Comparison of ENCODE assay signal across 9 mouse cellular contexts in the genomic region with DNA sequence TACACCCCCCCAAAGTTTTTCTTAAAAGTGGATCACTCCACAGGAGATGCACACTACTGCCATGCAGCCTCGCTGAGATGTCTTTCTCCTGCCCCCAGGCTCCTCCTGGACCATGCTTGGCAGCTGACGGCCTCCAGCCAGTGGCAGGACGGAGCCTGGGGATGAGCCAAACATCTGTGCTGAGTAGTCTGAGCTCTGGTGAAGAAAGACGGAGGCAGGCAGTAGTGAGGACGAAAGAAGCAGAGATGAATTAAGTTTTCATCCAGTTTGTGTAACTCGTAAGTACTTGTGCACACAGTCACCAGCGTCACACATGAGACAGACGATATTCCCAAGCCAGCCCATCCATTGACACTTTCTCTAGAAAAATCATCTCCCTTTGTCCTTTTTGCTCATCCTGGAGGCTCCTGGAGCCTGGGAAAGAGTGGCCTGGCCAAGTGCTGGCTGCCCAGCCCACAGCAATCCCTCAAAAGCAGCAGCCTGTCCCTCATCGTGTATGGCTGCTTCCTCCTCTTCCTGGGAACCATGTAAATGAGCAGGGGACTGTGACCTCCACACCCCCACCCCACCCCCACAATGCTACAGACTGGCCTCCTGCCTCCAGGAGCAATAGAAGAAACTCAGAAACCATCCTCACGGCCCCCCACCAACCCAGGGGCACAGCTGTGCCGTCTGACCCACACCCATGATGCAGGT.
DNase-seq lines count a peak whose midpoint lies in the region; ATAC-seq and TF ChIP-seq lines count a peak whose summit lies in the region.
"Had no signal": no experiment of that assay in that cellular context is flagged by ENCODE, and none has a peak within 500 bp of the region (broad histone marks: within the 10 kb centered on the region; RNA-seq: fewer than 3 reads in every experiment).

No protein-coding gene starts in this region.

- no peak overlapping the region for H3K4me3 ChIP-seq in liver, postnatal 0 days (ENCODE audit: low read depth, low read length)
- peak overlapping the region; percentile 52 for H3K4me3 ChIP-seq in embryonic facial prominence, embryonic 15.5 days (replicated peaks)
- H3K4me3 ChIP-seq in hindbrain, embryonic 10.5 days, result peak overlapping the region; percentile 71
- H3K4me3 ChIP-seq in midbrain, embryonic 14.5 days (replicated peaks; ENCODE audit: low read depth, low read length), result peak overlapping the region; percentile 46

- no peak overlapping the region for H3K9ac ChIP-seq in liver, postnatal 0 days (replicated peaks)
- H3K9ac ChIP-seq in embryonic facial prominence, embryonic 15.5 days, result peak overlapping the region; percentile 43; the same call in 1 of the 2 replicates
- H3K9ac ChIP-seq in midbrain, embryonic 14.5 days (replicated peaks; ENCODE audit: low read length), result no peak overlapping the region; the same call in 1 of the 2 replicates
- H3K9ac ChIP-seq: liver, embryonic 14.5 days had no signal

- peaks cover 8% of the 10 kb centered on the region for H3K4me1 ChIP-seq in liver, postnatal 0 days (ENCODE audit: insufficient read depth)
- peaks cover 86% of the 10 kb centered on the region for H3K4me1 ChIP-seq in embryonic facial prominence, embryonic 15.5 days
- peaks cover 88% of the 10 kb centered on the region for H3K4me1 ChIP-seq in hindbrain, embryonic 10.5 days (replicated peaks)
- H3K4me1 ChIP-seq in midbrain, embryonic 14.5 days (ENCODE audit: control insufficient read depth, insufficient read depth, low read length), result peaks cover 34% of the 10 kb centered on the region

- peaks cover 24% of the 10 kb centered on the region for H3K27me3 ChIP-seq in liver, postnatal 0 days (ENCODE audit: insufficient read depth, low read length)
- no peaks in the 10 kb centered on the region for H3K27me3 ChIP-seq in embryonic facial prominence, embryonic 15.5 days
- peaks cover 51% of the 10 kb centered on the region for H3K27me3 ChIP-seq in hindbrain, embryonic 10.5 days (ENCODE audit: insufficient read depth, poor library complexity, severe bottlenecking)
- peaks cover 14% of the 10 kb centered on the region for H3K27me3 ChIP-seq in midbrain, embryonic 14.5 days (ENCODE audit: control insufficient read depth, insufficient read depth, low read length)

- H3K36me3 ChIP-seq in liver, postnatal 0 days (replicated peaks; ENCODE audit: insufficient read depth, low read length), result no peaks in the 10 kb centered on the region
- no peaks in the 10 kb centered on the region for H3K36me3 ChIP-seq in embryonic facial prominence, embryonic 15.5 days
- H3K36me3 ChIP-seq in hindbrain, embryonic 10.5 days, result no peaks in the 10 kb centered on the region
- H3K36me3 ChIP-seq in midbrain, embryonic 14.5 days (ENCODE audit: control insufficient read depth, insufficient read depth, low read length), result no peaks in the 10 kb centered on the region

- ATAC-seq in liver, postnatal 0 days, result no peak
- 0 out of 2 replicates have a peak, but pooled peaks have one; percentile 11 for ATAC-seq in embryonic facial prominence, embryonic 15.5 days (ENCODE audit: insufficient number of reproducible peaks, low FRiP score, low TSS enrichment, low read depth)
- ATAC-seq in midbrain, embryonic 14.5 days (ENCODE audit: low FRiP score, low TSS enrichment), result no peak
- no peak for ATAC-seq in frontal cortex, adult (ENCODE audit: low TSS enrichment)

- no peak for TF ChIP-seq EP300 in liver, postnatal 0 days (IDR thresholded peaks at IDR 0.05; ENCODE audit: low read depth)

- 67% methylated on average over 11 of the region's 11 CpGs for whole genome bisulfite sequencing in liver, postnatal 0 days (ENCODE audit: insufficient replicate concordance)
- WGBS in embryonic facial prominence, embryonic 15.5 days, result 37% methylated on average over 11 of the region's 11 CpGs
- 26% methylated on average over 11 of the region's 11 CpGs for WGBS in hindbrain, embryonic 10.5 days
- WGBS in midbrain, embryonic 14.5 days, result 34% methylated on average over 11 of the region's 11 CpGs

- no peak for DNase-seq in liver, postnatal 0 days
- DNase-seq in liver, result no peak
- DNase-seq in hindbrain, embryonic 10.5 days (ENCODE audit: low spot score), result no peak
- DNase-seq in midbrain, embryonic 14.5 days, result no peak
- no peak for DNase-seq in layer of hippocampus, adult 18-20 months (ENCODE audit: low spot score in 2 of 2)
- no peak for DNase-seq in spleen, postnatal 4 days (ENCODE audit: low spot score in 2 of 2)

- H3K4me2 ChIP-seq in liver, postnatal 0 days (ENCODE audit: low read depth, low read length), result peak overlapping the region; percentile 84; the same call in 1 of the 2 replicates
- peak overlapping the region; percentile 90 for H3K4me2 ChIP-seq in embryonic facial prominence, embryonic 15.5 days (replicated peaks)
- peak overlapping the region; percentile 87 for H3K4me2 ChIP-seq in midbrain, embryonic 14.5 days (ENCODE audit: low read length)

- H3K27ac ChIP-seq in liver, postnatal 0 days (ENCODE audit: low read depth), result no peak overlapping the region
- H3K27ac ChIP-seq in embryonic facial prominence, embryonic 15.5 days (replicated peaks), result peak overlapping the region; percentile 79
- H3K27ac ChIP-seq in hindbrain, embryonic 10.5 days, result peak overlapping the region; percentile 88
- no peak overlapping the region for H3K27ac ChIP-seq in midbrain, embryonic 14.5 days (replicated peaks; ENCODE audit: low read depth, low read length)
- H3K27ac ChIP-seq: liver, embryonic 14.5 days had no signal

- no peak for TF ChIP-seq CTCF in liver, postnatal 0 days (IDR thresholded peaks at IDR 0.05; ENCODE audit: low read depth)

- H3K9me3 ChIP-seq in liver, postnatal 0 days (ENCODE audit: low read length), result no peaks in the 10 kb centered on the region
- H3K9me3 ChIP-seq in embryonic facial prominence, embryonic 15.5 days (replicated peaks), result no peaks in the 10 kb centered on the region
- no peaks in the 10 kb centered on the region for H3K9me3 ChIP-seq in hindbrain, embryonic 10.5 days
- no peaks in the 10 kb centered on the region for H3K9me3 ChIP-seq in midbrain, embryonic 14.5 days (ENCODE audit: control insufficient read depth, low read length)

Comparison
In these comparisons a context has a peak if more than half of its experiments do, and no peak if none do; other contexts are left out.
1. H3K27ac ChIP-seq: peak in embryonic facial prominence, embryonic 15.5 days (single experiment) and hindbrain, embryonic 10.5 days (single experiment); none in liver, postnatal 0 days (single experiment) and midbrain, embryonic 14.5 days (single experiment).
2. Peak in every context shown above with its lines, with median percentiles within 50 percentile points of each other: H3K4me2 ChIP-seq.